Mouse (Mus musculus) heart, postnatal 0 days (tissue): ENCODE results near the gene Rbms3. TPM values are rescaled to one million over a fixed set of nuclear protein-coding genes. Genes with fewer than 3 reads are reported as not detected.

ENCODE experiments used
- ATAC-seq: fragments of 200-750 bp; cut with Nextera tagmentation; 2 replicates; pipeline ENCODE4 v1.8.0; 2017; ENCODE audit warnings: low read depth, moderate number of reproducible peaks, moderate library complexity; ENCODE audit not compliant: insufficient read depth
- DNase-seq: peaks from one replicate; pipeline ENCODE4 v3.0.0-alpha.2; 2016; ENCODE audit warnings: low spot score
- H3K27ac ChIP-seq: fragments of 300-500 bp; sonication (generic); 2 replicates; pipeline ENCODE4 v1.5.1; 2014; ENCODE audit warnings: low read depth, mild to moderate bottlenecking
- H3K27me3 ChIP-seq: fragments of 300-500 bp; sonication (generic); 2 replicates; pipeline ENCODE4 v1.6.1; 2014; ENCODE audit warnings: low read length, mixed read lengths; ENCODE audit not compliant: control insufficient read depth, insufficient read depth
- H3K36me3 ChIP-seq: fragments of 300-500 bp; sonication (generic); replicated peaks from 2 replicates; pipeline ENCODE4 v1.6.1; 2014; ENCODE audit warnings: low read length, mixed read lengths; ENCODE audit not compliant: control insufficient read depth, insufficient read depth
- H3K4me1 ChIP-seq: fragments of 300-500 bp; sonication (generic); 2 replicates; pipeline ENCODE4 v1.6.1; 2014; ENCODE audit warnings: antibody characterized with exemption; ENCODE audit not compliant: control insufficient read depth, insufficient read depth
- H3K4me2 ChIP-seq: fragments of 300-500 bp; sonication (generic); 2 replicates; pipeline ENCODE4 v1.6.1; 2014; ENCODE audit warnings: low read depth, mild to moderate bottlenecking, low read length, moderate library complexity
- H3K4me3 ChIP-seq: fragments of 300-500 bp; sonication (generic); 2 replicates; pipeline ENCODE4 v1.5.1; 2014; ENCODE audit warnings: low read depth, low read length
- H3K9ac ChIP-seq: fragments of 300-500 bp; sonication (generic); replicated peaks from 2 replicates; pipeline ENCODE4 v1.6.1; 2014; ENCODE audit warnings: low read depth, low read length, mixed read lengths
- H3K9me3 ChIP-seq: fragments of 300-500 bp; sonication (generic); replicated peaks from 2 replicates; pipeline ENCODE4 v1.6.1; 2016; ENCODE audit warnings: low read length; ENCODE audit not compliant: control insufficient read depth
- CTCF ChIP-seq: IDR thresholded peaks from 2 replicates; pipeline ENCODE4 v1.5.1; 2016; ENCODE audit warnings: antibody characterized with exemption, control low read depth, low read depth
- EP300 ChIP-seq: IDR thresholded peaks from 2 replicates; pipeline ENCODE4 v1.6.1; 2016; ENCODE audit warnings: antibody characterized with exemption, low read depth
- WGBS: fragments of 180-500 bp; shearing (Covaris S2); extraction: QIAGEN DNeasy Blood & Tissue Kit; methylation state at CpG from one replicate; pipeline ENCODE4 v1.1.7; 2014; 5-methylcytosine and 5-hydroxymethylcytosine counted together
- polyA plus RNA-seq: library from polyadenylated mRNA; unstranded; fragments of >200 nt; fragmentation: Nextera tagmentation; extraction: Ambion mirVana; gene quantifications from 2 replicates; pipeline ENCODE4 v1.2.1, GENCODE M21; 2015
- total RNA-seq: library from RNA; depleted of rRNA; stranded (reverse); fragments of >200 nt; gene quantifications from 2 replicates; pipeline ENCODE4 v1.2.3, GENCODE M21; 2014; ENCODE audit warnings: low replicate concordance

The Rbms3 gene
- total and polyA plus RNA-seq, 2 experiments from 2014 or later, result 18.2 to 75.3 TPM

DNA sequence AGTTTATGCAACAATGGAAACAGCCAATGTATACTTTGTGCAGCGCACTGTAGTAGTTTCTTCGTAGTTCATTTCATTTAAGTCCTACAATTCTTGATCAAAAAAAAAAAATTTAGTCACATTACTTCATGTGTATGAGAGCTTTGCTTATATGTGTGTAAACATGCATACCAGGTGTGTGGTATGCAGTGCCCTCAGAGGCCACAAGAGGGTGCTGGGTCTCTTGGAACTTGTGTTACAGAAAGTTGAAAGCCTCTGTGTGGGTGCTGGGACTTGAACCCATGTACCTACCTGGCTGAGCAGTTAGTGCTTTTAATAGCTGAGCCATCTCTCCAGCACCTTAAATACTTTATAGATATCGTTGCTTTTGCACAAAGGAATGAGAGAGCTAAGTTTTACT lies 655.6 kb downstream of the Rbms3 start:
- no peak overlapping the region for H3K9ac ChIP-seq
- no peak overlapping the region; the same call in 1 of the 2 replicates for H3K4me2 ChIP-seq
- H3K27ac ChIP-seq, result peak overlapping the region; percentile 61; the same call in 1 of the 2 replicates
- no peaks in the 10 kb centered on the region for H3K4me1 ChIP-seq
- no peak for ATAC-seq
- H3K27me3 ChIP-seq, result no peaks in the 10 kb centered on the region
- WGBS, result 79% methylated on average over 3 of the region's 3 CpGs
- no peak overlapping the region for H3K4me3 ChIP-seq
- no peaks in the 10 kb centered on the region for H3K9me3 ChIP-seq
- H3K36me3 ChIP-seq, result no peaks in the 10 kb centered on the region
- no peak for DNase-seq
- TF ChIP-seq EP300 (no peak), CTCF (peak; percentile 21; the same call in 1 of the 2 replicates)

DNA sequence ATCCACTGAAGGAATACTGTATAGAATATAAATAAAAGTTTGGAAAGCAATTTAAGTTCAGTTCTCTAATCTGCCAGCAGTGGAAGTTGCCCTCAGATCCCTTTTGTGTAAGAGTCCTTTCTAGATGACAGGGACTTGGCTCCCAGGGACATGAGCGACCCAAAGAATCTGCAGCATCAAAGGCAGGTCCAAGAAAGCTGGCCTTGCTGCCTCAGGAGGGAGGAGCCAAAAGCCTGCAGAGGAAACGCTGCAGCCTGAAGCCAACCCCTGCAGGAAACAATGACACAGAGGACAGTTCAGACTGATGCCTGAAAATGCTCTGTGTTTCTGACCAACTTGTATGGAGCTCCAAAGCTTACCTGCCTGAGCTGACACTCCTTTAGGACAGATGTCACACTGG lies 656.1 kb downstream of the Rbms3 start:
- ATAC-seq, result peak; percentile 58; the same call in 1 of the 2 replicates
- peak; percentile 21 for DNase-seq
- H3K4me1 ChIP-seq, result no peaks in the 10 kb centered on the region
- H3K9ac ChIP-seq, result no peak overlapping the region
- no peak overlapping the region; the same call in 1 of the 2 replicates for H3K4me2 ChIP-seq
- no peak for TF ChIP-seq EP300
- no peak for TF ChIP-seq CTCF
- no peaks in the 10 kb centered on the region for H3K36me3 ChIP-seq
- no peaks in the 10 kb centered on the region for H3K9me3 ChIP-seq
- 32% methylated on average over 2 of the region's 2 CpGs for WGBS
- H3K4me3 ChIP-seq, result no peak overlapping the region
- H3K27ac ChIP-seq, result peak overlapping the region; percentile 61; the same call in 1 of the 2 replicates
- no peaks in the 10 kb centered on the region for H3K27me3 ChIP-seq

DNA sequence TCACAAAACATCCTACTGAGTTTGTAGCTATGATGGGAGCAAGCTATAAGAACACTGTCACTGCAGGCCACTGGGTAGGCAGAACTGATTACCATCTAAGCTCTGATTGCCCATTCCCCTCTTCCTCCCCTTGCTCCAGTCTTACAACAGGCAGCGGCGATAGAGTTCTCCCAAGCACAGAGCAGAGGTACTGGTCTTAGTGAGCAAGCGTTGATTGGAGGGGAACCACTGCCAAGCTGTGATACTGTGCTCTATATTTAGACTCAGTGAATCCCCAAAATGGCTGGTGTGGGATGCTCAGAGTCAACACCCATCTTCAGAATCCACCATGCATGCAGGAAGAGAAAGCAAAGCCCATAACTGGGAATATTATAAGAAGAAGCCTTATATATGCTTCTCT lies 662.4 kb downstream of the Rbms3 start:
- peak; percentile 26 for DNase-seq
- no peaks in the 10 kb centered on the region for H3K27me3 ChIP-seq
- H3K36me3 ChIP-seq, result no peaks in the 10 kb centered on the region
- 35% methylated on average over 3 of the region's 3 CpGs for WGBS
- H3K27ac ChIP-seq, result no peak overlapping the region
- no peak for TF ChIP-seq EP300
- no peak for TF ChIP-seq CTCF
- no peak overlapping the region for H3K4me2 ChIP-seq
- no peak overlapping the region for H3K4me3 ChIP-seq
- H3K9me3 ChIP-seq, result no peaks in the 10 kb centered on the region
- no peak overlapping the region for H3K9ac ChIP-seq
- peak; percentile 53; the same call in 1 of the 2 replicates for ATAC-seq
- no peaks in the 10 kb centered on the region for H3K4me1 ChIP-seq

DNA sequence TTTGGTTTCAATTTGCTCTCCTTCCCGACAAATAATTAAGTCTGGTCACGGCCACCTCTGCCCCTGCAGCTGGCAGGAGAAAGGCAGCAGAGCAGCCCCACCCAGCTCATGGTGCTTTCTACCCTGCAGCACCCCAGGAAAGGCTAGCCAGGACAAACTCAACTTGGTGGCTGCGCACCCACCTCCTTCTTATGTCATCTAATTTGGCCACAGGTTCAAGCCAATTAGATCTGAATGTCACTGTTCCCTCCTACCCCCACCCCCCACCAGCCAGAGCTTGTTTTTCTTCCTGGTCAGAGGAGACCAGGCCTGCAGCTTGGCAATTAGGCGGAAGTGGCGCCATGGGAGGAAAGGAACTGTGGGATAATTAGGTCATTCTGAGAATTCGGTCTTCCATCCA lies 664.0 kb downstream of the Rbms3 start:
- Histone ChIP-seq H3K27ac (no peak overlapping the region), H3K27me3 (no peaks in the 10 kb centered on the region), H3K4me1 (no peaks in the 10 kb centered on the region), H3K4me3 (no peak overlapping the region), H3K9ac (no peak overlapping the region), H3K9me3 (no peaks in the 10 kb centered on the region; the same call in 1 of the 2 replicates), H3K4me2 (no peak overlapping the region), H3K36me3 (no peaks in the 10 kb centered on the region)
- ATAC-seq (no peak), DNase-seq (no peak)
- WGBS, result 87% methylated on average over 6 of the region's 6 CpGs
- TF ChIP-seq CTCF (no peak), EP300 (no peak)

DNA sequence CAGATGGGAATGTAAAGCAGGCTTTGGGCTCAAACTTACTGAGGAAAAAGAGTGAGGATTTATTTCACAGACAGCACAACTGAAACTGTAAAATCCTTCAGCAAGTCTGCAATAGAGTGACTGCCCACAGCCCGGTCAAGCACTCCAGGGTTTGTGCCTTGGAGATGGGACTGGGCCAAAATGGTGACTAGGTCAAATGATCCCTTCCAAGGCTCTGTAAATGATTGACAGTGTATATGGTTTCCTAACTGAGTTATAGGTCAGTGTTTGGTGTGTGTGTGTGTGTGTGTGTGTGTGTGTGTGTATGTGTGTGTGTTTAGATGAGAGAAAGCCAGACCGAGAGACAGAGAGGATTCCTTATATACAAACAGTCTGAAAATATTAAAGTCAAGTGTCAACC lies 673.6 kb downstream of the Rbms3 start:
- Histone ChIP-seq H3K4me1 (no peaks in the 10 kb centered on the region), H3K27me3 (no peaks in the 10 kb centered on the region), H3K4me3 (no peak overlapping the region), H3K9me3 (no peaks in the 10 kb centered on the region; the same call in 1 of the 2 replicates), H3K27ac (no peak overlapping the region), H3K36me3 (no peaks in the 10 kb centered on the region; the same call in 1 of the 2 replicates), H3K9ac (no peak overlapping the region), H3K4me2 (no peak overlapping the region)
- WGBS, result 91% methylated on average over 2 of the region's 2 CpGs
- DNase-seq, result no peak
- TF ChIP-seq EP300 (no peak), CTCF (no peak)
- ATAC-seq, result no peak

DNA sequence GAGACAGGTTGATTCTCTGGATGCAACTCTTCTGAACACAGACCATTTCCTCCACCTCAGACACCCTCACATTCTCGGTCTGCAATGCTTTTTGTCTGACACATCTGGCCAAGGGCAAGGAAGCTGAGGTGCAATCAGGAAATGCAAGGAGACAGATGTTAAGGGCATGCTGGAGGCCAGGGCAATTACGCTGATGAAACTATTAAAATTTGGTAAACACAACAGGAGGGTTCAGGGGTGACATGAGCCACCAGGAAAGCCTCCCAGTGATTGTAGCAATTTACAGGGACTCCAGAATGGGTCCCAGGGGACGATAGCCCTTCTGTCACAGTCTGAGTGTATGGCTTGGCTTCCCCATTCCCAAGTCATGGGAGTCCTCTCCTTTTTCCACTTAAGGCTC lies 681.5 kb downstream of the Rbms3 start:
- H3K4me1 ChIP-seq, result no peaks in the 10 kb centered on the region

More for the DNA sequence above, 681.5 kb downstream of the Rbms3 start:
- TF ChIP-seq CTCF (no peak), EP300 (no peak)
- H3K27ac ChIP-seq, result no peak overlapping the region
- no peak for ATAC-seq
- no peak overlapping the region for H3K4me3 ChIP-seq
- H3K36me3 ChIP-seq, result no peaks in the 10 kb centered on the region
- H3K9ac ChIP-seq, result no peak overlapping the region
- no peak overlapping the region for H3K4me2 ChIP-seq
- WGBS, result 71% methylated on average over 3 of the region's 3 CpGs
- H3K9me3 ChIP-seq, result no peaks in the 10 kb centered on the region
- DNase-seq, result no peak
- no peaks in the 10 kb centered on the region for H3K27me3 ChIP-seq
